Mouse (Mus musculus) G1E (cell line): ENCODE results near the gene Dram1. TPM values are rescaled to one million over a fixed set of nuclear protein-coding genes. Genes with fewer than 3 reads are reported as not detected.

Experiments used
- ATAC-seq: 2 replicates; pipeline ENCODE4 v1.8.0; 2016; ENCODE audit warnings: mild to moderate bottlenecking; ENCODE audit not compliant: insufficient number of reproducible peaks, poor library complexity, low FRiP score, severe bottlenecking; ENCODE audit errors: extremely low read depth
- DNase-seq: peaks from one replicate; pipeline ENCODE4 v3.0.0; 2012; ENCODE audit warnings: low spot score
- H3K27me3 ChIP-seq: 2 replicates; pipeline ENCODE4 v1.6.1; 2012; ENCODE audit warnings: mild to moderate bottlenecking, low read length, inconsistent platforms; ENCODE audit not compliant: insufficient read depth
- H3K36me3 ChIP-seq: replicated peaks from 2 replicates; pipeline ENCODE3; 2012; ENCODE audit warnings: mild to moderate bottlenecking, inconsistent platforms
- H3K4me1 ChIP-seq: 2 replicates; pipeline ENCODE4 v1.6.1; 2012; ENCODE audit warnings: low read depth, low read length, inconsistent platforms, mixed read lengths; ENCODE audit not compliant: insufficient read depth
- H3K4me3 ChIP-seq: 2 replicates; pipeline ENCODE4 v1.5.1; 2012; ENCODE audit warnings: low read depth, mild to moderate bottlenecking, inconsistent platforms, low read length, moderate library complexity, mixed read lengths
- H3K9me3 ChIP-seq: replicated peaks from 2 replicates; pipeline ENCODE4 v1.6.1; 2012; ENCODE audit warnings: inconsistent platforms
- CTCF ChIP-seq: IDR thresholded peaks from 2 replicates; pipeline ENCODE4 v1.5.1; 2012; ENCODE audit warnings: low read depth, low read length, inconsistent platforms, mixed read lengths
- GATA1 ChIP-seq: IDR thresholded peaks from 2 replicates; pipeline ENCODE4 v1.6.1; 2012; ENCODE audit warnings: borderline replicate concordance, low read length, inconsistent platforms, mixed read lengths
- GATA2 ChIP-seq: IDR thresholded peaks from 2 replicates; pipeline ENCODE4 v1.6.1; 2012; ENCODE audit warnings: low read depth, low read length, inconsistent platforms, borderline replicate concordance
- POLR2AphosphoS5 ChIP-seq: IDR thresholded peaks from 2 replicates; pipeline ENCODE4 v1.6.1; 2012; ENCODE audit warnings: low read depth, low read length, inconsistent platforms; ENCODE audit not compliant: insufficient replicate concordance
- TAL1 ChIP-seq: conservative IDR thresholded peaks from 2 replicates; pipeline ENCODE4 v1.6.1; 2012; ENCODE audit warnings: low read depth, low read length, inconsistent platforms, mixed read lengths
- polyA plus RNA-seq: library from polyadenylated mRNA; stranded (reverse); fragments of >175 nt; gene quantifications from 2 replicates; pipeline ENCODE4 v1.2.3, GENCODE M21; 2012
- total RNA-seq, 2 experiments: library from RNA; stranded (forward) in 1 of 2; stranded (reverse) in 1 of 2; fragments of 200-1000 nt in 1 of 2; fragments of >200 nt in 1 of 2; fragmentation: Nextera tagmentation in 1 of 2; gene quantifications; 2 replicates each; pipeline ENCODE4 v1.2.3; 2014 to 2017

Gene Dram1
- total and polyA plus RNA-seq, 3 experiments = 0.11 TPM; not detected in 2

DNA sequence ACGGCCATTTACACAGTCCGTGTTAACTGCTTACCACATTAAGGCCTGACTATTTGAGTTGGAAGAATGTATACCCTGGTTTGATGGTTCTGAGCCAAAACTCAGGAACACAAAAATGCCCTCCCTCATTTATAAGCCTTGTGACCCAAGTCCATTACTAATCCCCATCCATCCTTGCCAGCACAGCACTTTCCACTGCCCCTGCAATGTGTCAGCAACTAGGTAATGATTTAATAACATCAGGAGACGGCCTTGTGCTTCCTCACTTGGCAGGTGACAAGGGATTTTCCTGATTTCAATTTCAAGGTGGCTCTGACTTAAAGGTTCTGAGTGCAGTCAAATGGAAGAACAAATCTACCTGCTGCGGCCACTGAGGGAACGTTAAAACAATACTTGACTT lies 64.0 kb downstream of the Dram1 start:
- H3K27me3 ChIP-seq = peaks cover 5% of the 10 kb centered on the region
- no peak for ATAC-seq

DNA sequence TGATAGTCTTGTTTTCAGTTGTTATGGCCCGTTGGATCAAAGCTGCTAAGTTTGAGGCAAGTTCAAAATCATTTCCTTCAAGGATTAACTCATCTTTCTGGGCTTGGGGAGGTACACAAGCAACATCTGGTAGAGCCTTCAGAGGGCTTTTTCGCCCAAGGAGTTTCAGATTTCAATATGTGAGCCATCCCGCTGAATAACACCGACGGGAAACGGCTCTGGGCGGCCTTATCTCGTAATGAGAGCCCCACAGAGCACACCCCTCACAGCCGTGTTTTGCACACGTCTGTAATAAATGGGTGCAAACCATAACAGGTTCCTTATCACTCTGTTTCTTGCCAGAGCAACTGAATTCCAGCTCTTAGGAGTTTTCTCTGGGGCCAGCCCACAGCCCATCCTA lies 69.0 kb downstream of the Dram1 start:
- Histone ChIP-seq H3K36me3 (no peaks in the 10 kb centered on the region), H3K9me3 (no peaks in the 10 kb centered on the region), H3K4me3 (no peak overlapping the region), H3K4me1 (no peaks in the 10 kb centered on the region), H3K27me3 (peaks cover 5% of the 10 kb centered on the region)
- no peak for TF ChIP-seq GATA2
- no peak for TF ChIP-seq CTCF
- DNase-seq = no peak
- ATAC-seq = no peak

More for the DNA sequence above, 64.0 kb downstream of the Dram1 start:
- H3K9me3 ChIP-seq = no peaks in the 10 kb centered on the region
- H3K4me1 ChIP-seq = no peaks in the 10 kb centered on the region
- TF ChIP-seq CTCF (no peak), GATA2 (no peak), POLR2AphosphoS5 (no peak), TAL1 (no peak), GATA1 (no peak)
- no peaks in the 10 kb centered on the region for H3K36me3 ChIP-seq
- no peak overlapping the region for H3K4me3 ChIP-seq
- DNase-seq = no peak

DNA sequence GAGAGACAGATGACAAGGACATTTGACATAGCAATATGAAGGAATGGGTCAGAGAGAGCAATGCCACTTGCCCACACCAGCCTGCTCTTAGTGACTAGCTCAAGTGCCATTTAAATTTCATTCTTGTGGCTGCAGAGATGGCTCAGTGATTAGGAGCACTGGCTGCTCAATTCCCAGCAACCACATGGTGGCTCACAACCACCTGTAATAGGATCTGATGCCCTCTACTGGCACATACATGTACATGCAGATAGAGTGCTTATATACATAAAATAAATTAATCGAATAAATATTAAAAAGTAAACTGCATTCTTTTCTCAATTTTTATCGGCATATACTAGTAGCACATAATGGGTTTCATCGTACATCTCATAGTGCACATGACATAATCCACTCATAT lies 72.6 kb downstream of the Dram1 start:
- peaks cover 2% of the 10 kb centered on the region; the same call in 1 of the 2 replicates for H3K27me3 ChIP-seq
- H3K4me1 ChIP-seq = no peaks in the 10 kb centered on the region
- H3K36me3 ChIP-seq = no peaks in the 10 kb centered on the region
- no peaks in the 10 kb centered on the region for H3K9me3 ChIP-seq
- H3K4me3 ChIP-seq = no peak overlapping the region
- DNase-seq (no peak), ATAC-seq (no peak; the same call in 1 of the 2 replicates)
- TF ChIP-seq CTCF (no peak), GATA1 (no peak), GATA2 (no peak), TAL1 (no peak), POLR2AphosphoS5 (no peak)

DNA sequence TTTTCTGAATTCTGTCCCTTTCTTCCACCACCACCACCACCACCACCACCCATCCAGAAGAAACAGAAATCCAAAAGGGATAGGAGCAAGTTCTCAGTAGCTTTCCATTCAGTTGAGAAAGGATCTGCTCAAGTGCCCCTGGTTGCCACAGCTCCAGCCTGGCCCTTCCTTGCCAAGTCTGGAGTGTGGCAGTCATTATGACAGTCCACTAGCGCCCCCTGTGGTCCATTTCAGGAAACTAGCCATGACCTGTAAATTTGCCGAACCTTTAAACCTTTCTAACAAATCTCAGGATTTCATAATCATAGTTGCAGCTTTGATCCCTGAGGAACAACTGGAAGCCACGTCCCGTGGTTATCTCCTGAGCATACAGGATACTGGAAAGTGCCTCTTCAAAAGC lies 74.6 kb downstream of the Dram1 start:
- H3K4me3 ChIP-seq = no peak overlapping the region
- no peaks in the 10 kb centered on the region for H3K36me3 ChIP-seq
- ATAC-seq (no peak), DNase-seq (peak; percentile 5)
- H3K27me3 ChIP-seq = no peaks in the 10 kb centered on the region
- no peaks in the 10 kb centered on the region for H3K9me3 ChIP-seq
- H3K4me1 ChIP-seq = no peaks in the 10 kb centered on the region
- TF ChIP-seq GATA2 = no peak
- TF ChIP-seq POLR2AphosphoS5 = no peak
- TF ChIP-seq CTCF = peak; percentile 6; the same call in 1 of the 2 replicates
- no peak for TF ChIP-seq TAL1
- TF ChIP-seq GATA1 = no peak

DNA sequence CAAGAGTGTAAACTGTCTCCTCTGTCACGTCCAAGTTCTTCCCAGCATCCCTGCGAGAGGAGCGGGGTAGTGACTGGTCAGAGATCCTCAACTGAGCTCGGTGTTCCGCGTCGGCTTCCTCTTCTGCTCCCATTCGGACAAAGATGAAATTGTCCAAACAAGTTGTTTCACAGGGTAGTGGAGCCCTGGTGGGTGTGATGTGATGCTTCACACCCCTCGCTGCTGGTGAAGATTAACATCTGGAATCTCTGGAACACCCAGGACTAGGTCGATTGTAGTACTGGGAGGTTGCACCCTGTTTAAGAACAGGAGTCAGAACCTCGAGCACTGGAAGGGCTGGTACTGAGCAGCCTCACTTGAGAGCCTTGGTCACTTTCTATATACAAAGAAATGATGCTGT lies 75.8 kb downstream of the Dram1 start:
- H3K9me3 ChIP-seq = no peaks in the 10 kb centered on the region
- DNase-seq (no peak), ATAC-seq (no peak)
- no peak overlapping the region for H3K4me3 ChIP-seq
- no peak for TF ChIP-seq TAL1
- TF ChIP-seq POLR2AphosphoS5 = no peak
- no peak for TF ChIP-seq GATA1
- no peak for TF ChIP-seq CTCF
- TF ChIP-seq GATA2 = no peak
- H3K4me1 ChIP-seq = no peaks in the 10 kb centered on the region
- H3K36me3 ChIP-seq = no peaks in the 10 kb centered on the region
- H3K27me3 ChIP-seq = no peaks in the 10 kb centered on the region

DNA sequence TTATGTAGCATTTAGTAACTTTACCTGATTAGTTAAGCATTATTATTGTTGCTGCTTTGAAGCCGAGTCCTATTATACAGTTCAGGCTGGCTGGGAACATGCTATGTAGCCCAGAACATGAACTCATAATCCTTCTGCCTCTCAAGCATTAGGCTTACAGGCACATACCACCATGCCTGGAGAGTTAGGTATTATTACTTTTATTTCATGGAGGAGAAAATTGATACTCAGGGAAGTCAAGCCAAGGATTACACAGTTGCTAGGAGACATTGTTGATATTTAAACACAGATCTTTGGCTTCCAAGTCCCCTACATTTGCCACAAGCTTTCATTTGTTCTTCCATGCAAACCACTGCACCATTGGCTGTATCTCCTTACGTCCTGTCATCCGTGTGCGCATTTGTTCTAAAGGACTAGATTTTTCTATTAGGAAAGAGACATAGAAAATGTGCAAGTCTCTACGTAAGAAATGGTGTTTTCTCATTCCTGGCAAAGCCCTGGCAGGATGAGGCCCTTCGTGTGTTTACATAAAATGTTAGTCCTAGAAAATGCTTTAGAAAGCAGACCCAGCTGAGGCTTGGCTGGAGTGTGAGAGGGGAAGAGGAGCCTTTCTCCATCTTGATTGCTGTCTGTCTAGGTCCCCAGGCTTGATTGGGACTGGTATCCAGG lies 76.9 kb downstream of the Dram1 start:
- Histone ChIP-seq H3K9me3 (no peaks in the 10 kb centered on the region), H3K36me3 (no peaks in the 10 kb centered on the region), H3K27me3 (no peaks in the 10 kb centered on the region), H3K4me1 (no peaks in the 10 kb centered on the region), H3K4me3 (no peak overlapping the region)
- no peak for ATAC-seq
- DNase-seq = no peak
- TF ChIP-seq POLR2AphosphoS5 (no peak), CTCF (no peak), GATA1 (no peak), TAL1 (no peak), GATA2 (no peak)

DNA sequence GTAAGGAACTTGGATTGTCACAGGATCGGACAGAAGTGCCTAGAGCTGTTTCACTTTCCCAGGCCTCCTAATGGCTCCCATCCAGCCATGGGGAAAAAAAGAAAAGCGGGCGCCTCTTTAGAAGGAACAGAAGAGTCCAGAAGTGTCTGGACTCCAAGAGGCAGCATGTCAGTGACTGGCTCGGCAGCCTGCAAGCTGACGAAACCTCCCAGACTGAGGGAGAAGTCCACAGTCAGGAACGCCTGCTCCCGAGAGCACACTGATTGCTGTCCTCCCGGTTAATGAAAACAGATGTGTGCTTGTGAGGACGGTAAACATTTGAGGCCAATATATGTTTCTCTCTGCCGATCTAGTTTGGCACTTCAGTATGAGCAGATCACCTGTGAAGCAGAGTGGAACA lies 81.9 kb downstream of the Dram1 start:
- no peak overlapping the region for H3K4me3 ChIP-seq
- ATAC-seq (no peak), DNase-seq (no peak)
- H3K9me3 ChIP-seq = no peaks in the 10 kb centered on the region
- no peaks in the 10 kb centered on the region for H3K36me3 ChIP-seq
- no peaks in the 10 kb centered on the region for H3K4me1 ChIP-seq
- no peaks in the 10 kb centered on the region for H3K27me3 ChIP-seq
- TF ChIP-seq GATA1 (no peak), CTCF (no peak), POLR2AphosphoS5 (no peak), TAL1 (no peak), GATA2 (no peak)
